ENCODE assay signal across 8 mouse cellular contexts in genomic region chr1:193152872-193153271, GRCm38 (mm10). TPM values are rescaled to one million over a fixed set of nuclear protein-coding genes. Genes with fewer than 3 reads are reported as not detected.
DNase-seq lines count a peak whose midpoint lies in the region; ATAC-seq and TF ChIP-seq lines count a peak whose summit lies in the region.

Irf6 (plus strand) TSS chr1:193153111.

- H3K27me3 ChIP-seq in embryonic facial prominence, embryonic 15.5 days = peaks cover 23% of the 10 kb centered on the region
- peaks cover 4% of the 10 kb centered on the region; the same call in 1 of the 2 replicates for H3K27me3 ChIP-seq in testis, adult 2 months (ENCODE audit: control insufficient read depth, insufficient read depth, low read length)

- H3K4me2 ChIP-seq in embryonic facial prominence, embryonic 15.5 days (replicated peaks) = peak within 1 kb of the TSS; percentile 59

- peak; percentile 64 for DNase-seq in T-cell, adult 2 months (ENCODE audit: low spot score)
- DNase-seq in heart, postnatal 36 days = peak; percentile 30 to 33
- no peak for DNase-seq in large intestine, adult 2 months (ENCODE audit: low read depth, low spot score)
- peak; percentile 70 for DNase-seq in mesoderm, embryonic 11.5 days (ENCODE audit: low read depth, low spot score)
- no peak for DNase-seq in left cerebral cortex, adult 9 months (ENCODE audit: low spot score in 2 of 2)
- DNase-seq in c-Kit-positive CD71-positive TER-119-positive erythroid progenitor cells, embryonic 14.5 days (ENCODE audit: low spot score) = no peak

- H3K9me3 ChIP-seq in embryonic facial prominence, embryonic 15.5 days (replicated peaks) = no peaks in the 10 kb centered on the region

- no peak for TF ChIP-seq POLR2A in testis, adult 2 months (IDR thresholded peaks at IDR 0.05; ENCODE audit: control insufficient read depth, low read depth, low read length)

- H3K4me1 ChIP-seq in embryonic facial prominence, embryonic 15.5 days = peaks cover 53% of the 10 kb centered on the region
- peaks cover 14% of the 10 kb centered on the region for H3K4me1 ChIP-seq in testis, adult 2 months (ENCODE audit: control insufficient read depth, insufficient read depth, low read length)

- peak within 1 kb of the TSS; percentile 28; the same call in 1 of the 2 replicates for H3K9ac ChIP-seq in embryonic facial prominence, embryonic 15.5 days

- peak; percentile 89 for ATAC-seq in embryonic facial prominence, embryonic 15.5 days (ENCODE audit: insufficient number of reproducible peaks, low FRiP score, low TSS enrichment, low read depth)

- H3K4me3 ChIP-seq in embryonic facial prominence, embryonic 15.5 days (replicated peaks) = peak within 1 kb of the TSS; percentile 51
- H3K4me3 ChIP-seq in testis, adult 2 months (ENCODE audit: control insufficient read depth, low read depth, low read length) = peak within 1 kb of the TSS; percentile 75

- WGBS in embryonic facial prominence, embryonic 15.5 days = 3% methylated on average over 30 of the region's 30 CpGs
- WGBS in large intestine, adult 2 months = 4% methylated on average over 30 of the region's 30 CpGs

- intact Hi-C loops in heart, postnatal 36 days (cut with DNase I) = no loop called here

- peak within 1 kb of the TSS; percentile 63 for H3K27ac ChIP-seq in embryonic facial prominence, embryonic 15.5 days (replicated peaks)
- no peak within 1 kb of the TSS for H3K27ac ChIP-seq in testis, adult 2 months (ENCODE audit: control insufficient read depth, insufficient read depth, low read depth, low read length)

- no peaks in the 10 kb centered on the region for H3K36me3 ChIP-seq in embryonic facial prominence, embryonic 15.5 days
- no peaks in the 10 kb centered on the region for H3K36me3 ChIP-seq in testis, adult 2 months (ENCODE audit: control insufficient read depth, insufficient read depth, low read length)

- no peak for TF ChIP-seq CTCF in testis, adult 2 months (IDR thresholded peaks at IDR 0.05; ENCODE audit: control insufficient read depth, insufficient read depth, insufficient replicate concordance, low read depth, low read length)

RNA-seq across cellular contexts. Expression of gene Irf6, which starts in this region (rescaled TPM):
- polyA plus RNA-seq in embryonic facial prominence, embryonic 15.5 days (2015; fragmentation: Nextera tagmentation; extraction: Ambion mirVana) = 51.2 and 56.7 TPM in 2 replicates
- 1 to 10 TPM; 1.4 to 2.6 TPM for total RNA-seq in heart, postnatal 36 days (2021)
- 108 and 192 TPM in 2 replicates for polyA plus RNA-seq in large intestine, adult 2 months (2012; rRNA removed)
- polyA plus RNA-seq in testis, adult 2 months (2012; rRNA removed) = 17.5 and 23.5 TPM in 2 replicates

Comparison
In these comparisons a context has a peak if more than half of its experiments do, and no peak if none do; other contexts are left out.
1. DNase-seq: peak in T-cell, adult 2 months (single experiment), heart, postnatal 36 days (2 of 2) and mesoderm, embryonic 11.5 days (single experiment); none in large intestine, adult 2 months (single experiment), left cerebral cortex, adult 9 months (0 of 2) and c-Kit-positive CD71-positive TER-119-positive erythroid progenitor cells, embryonic 14.5 days (single experiment).